ENCODE assay signal across 35 mouse cellular contexts in genomic region chr19:11747298-11747697, GRCm38 (mm10). TPM values are rescaled to one million over a fixed set of nuclear protein-coding genes. Genes with fewer than 3 reads are reported as not detected.
"Had no signal": no experiment of that assay in that cellular context is flagged by ENCODE, and none has a peak within 500 bp of the region (broad histone marks: within the 10 kb centered on the region; RNA-seq: fewer than 3 reads in every experiment).

Gif (plus strand) TSS chr19:11747554.

- H3K4me1 ChIP-seq: limb, embryonic 10.5 days; limb, embryonic 12.5 days; limb, embryonic 13.5 days; limb, embryonic 15.5 days; lung, embryonic 15.5 days; megakaryocyte, embryonic 14.5 days; midbrain, embryonic 10.5 days; midbrain, embryonic 12.5 days; midbrain, embryonic 13.5 days; midbrain, embryonic 15.5 days had no signal

- DNase-seq: layer of hippocampus, postnatal 36 days; left cerebral cortex, postnatal 4 days; liver; liver, embryonic 13.5 days; liver, postnatal 0 days; lung, adult 18-20 months; lung, embryonic 14.5 days; lung, postnatal 10 days; lung, postnatal 36 days; lung, postnatal 4 days; midbrain, embryonic 14.5 days had no signal

- H3K9me3 ChIP-seq: limb, embryonic 10.5 days; limb, embryonic 12.5 days; limb, embryonic 13.5 days; limb, embryonic 15.5 days; liver, embryonic 12.5 days; liver, embryonic 13.5 days; liver, embryonic 15.5 days; lung, embryonic 15.5 days; megakaryocyte, embryonic 14.5 days; midbrain, embryonic 10.5 days; midbrain, embryonic 12.5 days; midbrain, embryonic 13.5 days; midbrain, embryonic 15.5 days had no signal

- H3K27ac ChIP-seq: left cerebral cortex, adult 2 months; limb, embryonic 10.5 days; limb, embryonic 12.5 days; limb, embryonic 13.5 days; limb, embryonic 15.5 days; liver, embryonic 12.5 days; liver, embryonic 13.5 days; liver, embryonic 14.5 days; liver, embryonic 15.5 days; lung, embryonic 15.5 days; macrophage; midbrain, embryonic 10.5 days; midbrain, embryonic 12.5 days; midbrain, embryonic 13.5 days; midbrain, embryonic 15.5 days had no signal

- H3K9ac ChIP-seq: limb, embryonic 12.5 days; limb, embryonic 13.5 days; limb, embryonic 15.5 days; liver, embryonic 12.5 days; liver, embryonic 13.5 days; liver, embryonic 14.5 days; liver, embryonic 15.5 days; liver, postnatal 0 days; lung, embryonic 14.5 days; lung, embryonic 15.5 days; midbrain, embryonic 12.5 days; midbrain, embryonic 13.5 days; midbrain, embryonic 15.5 days had no signal

- H3K36me3 ChIP-seq: limb, embryonic 10.5 days; limb, embryonic 12.5 days; limb, embryonic 13.5 days; limb, embryonic 15.5 days; liver, embryonic 12.5 days; liver, embryonic 13.5 days; liver, embryonic 15.5 days; lung, embryonic 15.5 days; midbrain, embryonic 10.5 days; midbrain, embryonic 12.5 days; midbrain, embryonic 13.5 days; midbrain, embryonic 15.5 days had no signal

- ATAC-seq: liver, embryonic 12.5 days; liver, postnatal 0 days; midbrain, embryonic 13.5 days; midbrain, embryonic 15.5 days; midbrain, embryonic 16.5 days had no signal

- H3K4me3 ChIP-seq: left cerebral cortex, adult 2 months; limb, embryonic 10.5 days; limb, embryonic 12.5 days; limb, embryonic 13.5 days; limb, embryonic 15.5 days; liver, embryonic 12.5 days; liver, embryonic 13.5 days; liver, embryonic 15.5 days; lung, embryonic 15.5 days; megakaryocyte, embryonic 14.5 days; midbrain, embryonic 10.5 days; midbrain, embryonic 12.5 days; midbrain, embryonic 13.5 days; midbrain, embryonic 15.5 days; myocyte had no signal

- H3K4me2 ChIP-seq: limb, embryonic 12.5 days; limb, embryonic 13.5 days; limb, embryonic 15.5 days; liver, embryonic 11.5 days; liver, embryonic 12.5 days; liver, embryonic 13.5 days; liver, embryonic 15.5 days; lung, embryonic 14.5 days; lung, embryonic 15.5 days; midbrain, embryonic 11.5 days; midbrain, embryonic 12.5 days; midbrain, embryonic 13.5 days; midbrain, embryonic 15.5 days had no signal

- H3K27me3 ChIP-seq: limb, embryonic 12.5 days; limb, embryonic 13.5 days; limb, embryonic 15.5 days; liver, embryonic 12.5 days; liver, embryonic 13.5 days; liver, embryonic 15.5 days; lung, embryonic 15.5 days; midbrain, embryonic 12.5 days; midbrain, embryonic 13.5 days; midbrain, embryonic 15.5 days had no signal

RNA-seq across cellular contexts. Expression of gene Gif, which starts in this region (rescaled TPM):
- polyA plus RNA-seq: limb, embryonic 10.5 days; limb, embryonic 11.5 days; limb, embryonic 12.5 days; limb, embryonic 13.5 days; limb, embryonic 14.5 days; limb, embryonic 15.5 days; liver, adult 2 months; liver, embryonic 11.5 days; liver, embryonic 12.5 days; liver, embryonic 13.5 days; liver, embryonic 15.5 days; liver, embryonic 16.5 days; liver, postnatal 0 days; macrophage; midbrain, embryonic 10.5 days; midbrain, embryonic 11.5 days; midbrain, embryonic 12.5 days; midbrain, embryonic 13.5 days; midbrain, embryonic 14.5 days; midbrain, embryonic 15.5 days; midbrain, embryonic 16.5 days; midbrain, postnatal 0 days; myocyte had no signal
